Mouse (Mus musculus) hindbrain, embryonic 14.5 days (tissue): ENCODE measurements around the gene Sectm1a. TPM values are rescaled to one million over a fixed set of nuclear protein-coding genes. Genes with fewer than 3 reads are reported as not detected.

Source experiments
- ATAC-seq: fragments of 200-750 bp; cut with Nextera tagmentation; 2 replicates; pipeline ENCODE4 v1.8.0; 2017; ENCODE audit warnings: moderate number of reproducible peaks, mild to moderate bottlenecking, moderate TSS enrichment, moderate library complexity; ENCODE audit not compliant: low FRiP score
- DNase-seq: peaks from one replicate; pipeline ENCODE4 v3.0.0-alpha.2; 2015; ENCODE audit warnings: low spot score
- H3K27ac ChIP-seq: fragments of 300-500 bp; sonication (generic); 2 replicates; pipeline ENCODE4 v1.5.1; 2014; ENCODE audit warnings: mild to moderate bottlenecking, moderate library complexity
- H3K27me3 ChIP-seq: fragments of 300-500 bp; sonication (generic); 2 replicates; pipeline ENCODE4 v1.6.1; 2014; ENCODE audit warnings: mild to moderate bottlenecking, low read length, mixed read lengths; ENCODE audit not compliant: control insufficient read depth, insufficient read depth
- H3K36me3 ChIP-seq: fragments of 300-500 bp; sonication (generic); replicated peaks from 2 replicates; pipeline ENCODE4 v1.6.1; 2014; ENCODE audit not compliant: control insufficient read depth, insufficient read depth
- H3K4me1 ChIP-seq: fragments of 300-500 bp; sonication (generic); replicated peaks from 2 replicates; pipeline ENCODE4 v1.6.1; 2014; ENCODE audit warnings: antibody characterized with exemption, low read length, mixed read lengths; ENCODE audit not compliant: control insufficient read depth, insufficient read depth
- H3K4me2 ChIP-seq: fragments of 300-500 bp; sonication (generic); replicated peaks from 2 replicates; pipeline ENCODE4 v1.6.1; 2014; ENCODE audit warnings: mild to moderate bottlenecking, moderate library complexity
- H3K4me3 ChIP-seq: fragments of 300-500 bp; sonication (generic); replicated peaks from 2 replicates; pipeline ENCODE4 v1.5.1; 2014; ENCODE audit warnings: mild to moderate bottlenecking, low read length
- H3K9ac ChIP-seq: fragments of 300-500 bp; sonication (generic); 2 replicates; pipeline ENCODE4 v1.6.1; 2014
- H3K9me3 ChIP-seq: fragments of 300-500 bp; sonication (generic); 2 replicates; pipeline ENCODE4 v1.6.1; 2016; ENCODE audit warnings: low read length; ENCODE audit not compliant: control insufficient read depth
- WGBS: fragments of 180-500 bp; shearing (Covaris S2); extraction: QIAGEN DNeasy Blood & Tissue Kit; methylation state at CpG from one replicate; pipeline ENCODE4 v1.1.7; 2014; 5-methylcytosine and 5-hydroxymethylcytosine counted together
- polyA plus RNA-seq: library from polyadenylated mRNA; unstranded; fragments of >200 nt; fragmentation: Nextera tagmentation; extraction: Ambion mirVana; gene quantifications from 2 replicates; pipeline ENCODE4 v1.2.1, GENCODE M21; 2014

Gene Sectm1a
- polyA plus RNA-seq, 1 experiment from 2014 or later: not detected

DNA sequence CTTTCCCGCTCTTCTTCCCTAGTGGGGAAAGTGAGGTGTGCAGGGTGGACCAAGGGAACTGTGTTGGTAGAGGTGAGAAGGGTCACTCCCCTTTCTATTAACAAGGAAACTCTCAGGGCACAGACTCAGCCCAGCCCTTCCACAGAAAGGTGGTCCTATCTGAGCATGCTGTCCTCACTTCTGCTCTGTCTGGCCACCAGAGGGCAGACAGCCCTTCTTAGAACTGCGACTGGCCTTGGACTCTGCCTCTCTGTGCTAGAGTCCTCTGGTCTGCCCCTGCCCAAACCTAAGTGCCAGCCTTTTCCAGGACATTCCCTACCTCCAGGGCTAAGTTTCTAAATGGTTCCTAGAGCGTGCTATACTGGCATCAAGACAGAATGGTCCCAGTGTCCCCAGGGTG is 63.3 kb downstream of the Sectm1a start:
- Histone ChIP-seq H3K9ac (no peak overlapping the region), H3K27me3 (no peaks in the 10 kb centered on the region), H3K4me1 (no peaks in the 10 kb centered on the region), H3K27ac (no peak overlapping the region), H3K4me3 (no peak overlapping the region), H3K9me3 (no peaks in the 10 kb centered on the region), H3K36me3 (no peaks in the 10 kb centered on the region), H3K4me2 (no peak overlapping the region)
- peak; percentile 48; the same call in 1 of the 2 replicates for ATAC-seq
- peak; percentile 71 for DNase-seq
- 44% methylated on average over 3 of the region's 3 CpGs for WGBS

Other genes starting within 250 kb of the Sectm1a start
- gene Ccdc57, start 148.3 kb downstream of the Sectm1a start, polyA plus RNA-seq: 5.0 and 5.2 TPM in 2 replicates
- 4.2 and 4.4 TPM in 2 replicates for gene Slc16a3, start 132.7 kb downstream of the Sectm1a start, polyA plus RNA-seq
- gene Csnk1d, start 89.9 kb downstream of the Sectm1a start, polyA plus RNA-seq: 73.3 and 77.4 TPM in 2 replicates
- gene Cd7, start 41.8 kb downstream of the Sectm1a start, polyA plus RNA-seq: 0.24 TPM in 1 of 2 replicates, not detected in the other
- gene Sectm1b, start 17.7 kb downstream of the Sectm1a start, polyA plus RNA-seq: not detected in 2 replicates
- not detected in 2 replicates for gene Tex19.2, start 37.5 kb upstream of the Sectm1a start, polyA plus RNA-seq
- not detected in 2 replicates for gene Tex19.1, start 64.9 kb upstream of the Sectm1a start, polyA plus RNA-seq
- 0.19 and 0.99 TPM in 2 replicates for gene Uts2r, start 79.1 kb upstream of the Sectm1a start, polyA plus RNA-seq
- 23.2 and 27.5 TPM in 2 replicates for gene Hexdc, start 123.2 kb upstream of the Sectm1a start, polyA plus RNA-seq
- 30.3 and 31.1 TPM in 2 replicates for gene Ogfod3, start 123.5 kb upstream of the Sectm1a start, polyA plus RNA-seq
- 36.3 and 37.5 TPM in 2 replicates for gene Cybc1, start 148.1 kb upstream of the Sectm1a start, polyA plus RNA-seq
- gene Narf, start 156.0 kb upstream of the Sectm1a start, polyA plus RNA-seq: 79.6 and 86.0 TPM in 2 replicates
- 15.3 and 18.5 TPM in 2 replicates for gene Foxk2, start 178.8 kb upstream of the Sectm1a start, polyA plus RNA-seq